Mouse (Mus musculus) kidney, postnatal 36 days (tissue): ENCODE measurements around the gene St7.

Experiments used
- DNase-seq, 2 experiments: peaks; one replicate each; pipeline ENCODE4 v3.0.0; 2021 to 2022; ENCODE audit warnings: mixed read lengths in 2 of 2

The St7 gene

GRCm38 (mm10) chr6:17769972-17770644 is 77.4 kb downstream of the St7 start:
- DNase-seq: no peak

GRCm38 (mm10) chr6:17770645-17771345 is 78.1 kb downstream of the St7 start:
- no peak for DNase-seq

DNA sequence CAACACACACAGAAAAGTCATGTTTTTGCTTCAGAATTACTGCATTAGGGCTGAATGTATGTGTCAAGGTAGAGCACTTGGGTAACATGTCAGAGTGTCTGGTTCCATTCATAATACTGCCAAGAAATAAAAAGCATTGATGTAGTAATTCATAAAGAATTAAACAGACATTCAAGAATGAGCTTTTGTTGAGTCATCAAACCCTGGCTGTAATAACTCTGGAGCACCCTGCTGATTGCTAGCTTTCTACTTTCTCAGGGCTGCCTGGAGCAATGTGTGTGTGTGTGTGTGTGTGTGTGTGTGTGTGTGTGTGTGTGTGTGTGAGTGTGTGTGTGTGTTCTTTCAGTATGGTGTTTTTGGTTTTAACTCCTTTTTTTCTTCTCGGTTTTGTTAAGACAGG is 78.7 kb downstream of the St7 start:
- no peak for DNase-seq

- peak; percentile 40 to 58 for DNase-seq
Measured at GRCm38 (mm10) chr6:17772514-17772913, 79.8 kb downstream of the St7 start.

- DNase-seq: no peak
Measured at GRCm38 (mm10) chr6:17776041-17776440, 83.3 kb downstream of the St7 start.

GRCm38 (mm10) chr6:17777018-17777799 is 84.5 kb downstream of the St7 start:
- no peak for DNase-seq

DNA sequence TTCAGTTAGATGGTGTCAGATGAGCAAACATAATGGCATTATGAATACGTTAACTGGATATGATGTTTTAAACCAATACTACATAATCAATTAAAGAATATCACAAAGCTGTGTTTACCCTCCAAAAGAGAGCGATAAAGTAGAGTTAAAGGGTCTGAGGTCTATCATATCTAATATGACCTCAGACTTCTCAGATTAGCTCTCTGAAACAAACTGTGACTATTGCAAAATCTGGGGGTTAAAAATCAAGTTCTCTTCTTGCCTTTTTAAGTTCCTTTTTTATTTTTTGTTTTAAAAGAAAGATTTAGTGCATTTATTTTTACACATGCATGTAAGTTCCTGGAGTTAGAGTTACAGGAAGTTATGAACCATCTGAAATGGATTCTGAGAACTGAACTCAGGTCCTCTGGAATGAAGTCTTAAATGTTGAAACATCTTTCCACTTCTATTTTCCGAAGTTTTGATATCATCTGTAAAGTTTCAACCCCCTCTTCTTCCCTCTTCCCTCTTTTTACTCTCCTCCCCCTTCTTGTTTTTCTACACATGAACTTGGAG is 86.0 kb downstream of the St7 start:
- no peak for DNase-seq

- DNase-seq: no peak
Measured at GRCm38 (mm10) chr6:17783511-17783910, 90.8 kb downstream of the St7 start.

DNA sequence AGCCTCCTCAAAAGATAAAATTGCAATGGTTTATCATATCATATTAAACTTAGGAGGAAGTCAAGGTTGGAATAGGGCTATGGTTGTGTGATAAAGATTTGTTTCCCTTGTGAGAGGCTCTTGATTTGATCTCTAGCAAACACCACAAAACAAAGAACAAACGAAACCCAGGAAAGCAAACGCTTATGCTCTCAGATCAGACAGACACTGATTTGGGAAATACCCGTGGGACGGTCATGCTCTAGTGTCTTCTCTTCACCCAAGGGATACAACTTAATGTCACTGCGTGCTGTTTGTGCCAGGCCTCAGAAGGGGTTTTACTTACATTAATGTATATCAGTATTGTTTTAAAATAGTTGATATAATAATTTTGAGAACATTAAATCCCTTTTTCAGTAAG is 91.8 kb downstream of the St7 start:
- DNase-seq: no peak

DNA sequence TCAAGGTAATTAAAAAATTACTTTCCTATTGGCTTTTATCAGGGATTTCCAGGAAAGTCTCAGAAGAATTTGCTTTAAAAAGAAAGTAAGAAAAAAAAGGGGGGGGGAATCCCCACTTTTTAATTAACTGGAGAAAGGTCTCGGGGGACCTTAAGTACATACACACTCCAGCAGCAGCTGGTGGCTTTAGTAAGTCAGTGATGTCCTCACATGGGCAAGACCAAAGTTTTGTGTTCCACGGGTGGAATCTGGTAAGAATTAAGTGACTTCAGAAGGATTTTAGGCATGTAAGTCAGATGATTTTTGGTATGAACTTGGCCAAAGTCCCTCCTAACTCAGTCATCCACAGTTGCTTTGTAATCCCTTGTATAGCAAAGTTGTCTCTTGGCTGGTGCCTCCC is 92.5 kb downstream of the St7 start:
- DNase-seq: no peak

GRCm38 (mm10) chr6:17787810-17788209 is 95.1 kb downstream of the St7 start:
- DNase-seq: no peak

DNA sequence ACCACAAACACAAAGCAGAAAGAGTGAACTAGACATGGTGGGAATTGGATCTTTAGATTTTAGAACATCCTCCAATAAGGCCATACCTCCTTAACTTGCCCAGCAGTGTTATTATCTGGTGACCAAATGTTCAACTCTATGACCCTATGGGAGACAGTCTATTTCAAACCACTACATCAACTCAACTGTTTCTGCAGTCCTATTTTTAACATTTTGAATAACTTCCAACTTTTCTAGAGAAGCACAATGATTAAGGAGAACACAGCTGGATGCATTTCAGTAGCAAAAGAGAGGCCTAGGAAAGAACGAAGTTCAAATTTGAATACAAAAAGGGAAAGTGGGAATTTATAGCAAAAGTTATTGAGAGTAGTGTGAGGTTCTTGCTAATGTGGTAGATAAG is 97.5 kb downstream of the St7 start:
- DNase-seq: no peak

GRCm38 (mm10) chr6:17793471-17793870 is 100.7 kb downstream of the St7 start:
- DNase-seq: peak; percentile 11 to 44

DNA sequence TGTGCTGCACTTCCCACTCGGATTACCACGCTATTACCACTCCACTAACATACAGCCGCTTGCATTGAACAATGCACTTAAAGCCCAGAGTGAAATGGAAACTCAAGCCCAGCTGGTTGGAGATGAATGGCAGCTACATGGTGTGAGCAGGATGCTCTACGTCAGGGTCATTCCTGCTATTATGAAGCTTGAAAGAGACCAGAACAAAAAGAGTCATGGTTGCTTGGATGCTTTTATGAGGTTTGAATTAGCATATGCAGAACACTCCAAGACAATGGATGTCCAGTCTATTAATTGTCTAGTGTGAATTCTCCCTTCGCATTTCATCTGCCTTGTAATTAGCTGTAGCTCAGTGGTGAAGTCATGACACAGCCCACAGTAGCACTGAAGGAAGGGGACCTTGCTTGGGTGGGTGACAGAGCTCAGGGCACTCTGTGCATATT is 104.6 kb downstream of the St7 start:
- DNase-seq: no peak

GRCm38 (mm10) chr6:17800694-17801093 is 108.0 kb downstream of the St7 start:
- no peak for DNase-seq

GRCm38 (mm10) chr6:17804468-17804867 is 111.7 kb downstream of the St7 start:
- DNase-seq: no peak

- DNase-seq: no peak
Measured at GRCm38 (mm10) chr6:17806569-17806968, 113.8 kb downstream of the St7 start.

DNA sequence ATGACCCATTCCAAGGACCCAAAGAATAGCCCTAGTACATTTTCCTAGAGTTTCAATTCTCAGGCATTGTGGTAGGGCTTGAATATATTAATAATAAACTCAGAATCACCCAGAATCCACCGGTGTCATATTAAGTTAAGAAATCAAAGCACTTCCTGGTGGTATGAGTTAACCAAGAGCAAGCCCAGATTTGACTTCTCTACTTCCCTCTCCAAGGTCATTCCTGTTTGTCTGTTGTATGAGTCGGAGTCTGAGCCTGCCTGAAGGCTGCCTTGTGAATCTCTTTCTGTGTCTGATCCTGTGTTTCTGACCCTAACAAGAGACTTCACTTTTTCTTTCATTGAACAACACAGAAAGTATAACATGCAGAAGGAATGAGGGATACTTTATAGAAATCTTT is 118.3 kb downstream of the St7 start:
- DNase-seq: no peak

DNA sequence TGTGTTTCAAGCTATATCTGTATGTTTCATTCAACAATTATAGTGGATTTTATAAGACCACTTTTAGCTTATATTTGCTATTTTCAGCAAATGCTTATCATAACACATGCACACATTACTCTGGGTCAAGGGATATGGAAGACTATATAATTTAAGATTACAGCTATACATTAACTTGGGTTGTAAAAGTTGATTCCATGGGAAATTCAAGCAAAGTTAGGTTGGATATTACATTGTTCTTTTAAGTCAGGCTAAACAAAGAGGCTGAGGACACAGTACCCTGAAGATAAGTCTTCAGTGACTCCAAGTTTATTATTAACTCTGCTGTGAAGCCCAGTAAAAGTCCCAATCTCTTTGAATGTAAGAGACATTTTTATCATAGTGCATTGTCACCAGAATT is 118.8 kb downstream of the St7 start:
- DNase-seq: no peak

DNA sequence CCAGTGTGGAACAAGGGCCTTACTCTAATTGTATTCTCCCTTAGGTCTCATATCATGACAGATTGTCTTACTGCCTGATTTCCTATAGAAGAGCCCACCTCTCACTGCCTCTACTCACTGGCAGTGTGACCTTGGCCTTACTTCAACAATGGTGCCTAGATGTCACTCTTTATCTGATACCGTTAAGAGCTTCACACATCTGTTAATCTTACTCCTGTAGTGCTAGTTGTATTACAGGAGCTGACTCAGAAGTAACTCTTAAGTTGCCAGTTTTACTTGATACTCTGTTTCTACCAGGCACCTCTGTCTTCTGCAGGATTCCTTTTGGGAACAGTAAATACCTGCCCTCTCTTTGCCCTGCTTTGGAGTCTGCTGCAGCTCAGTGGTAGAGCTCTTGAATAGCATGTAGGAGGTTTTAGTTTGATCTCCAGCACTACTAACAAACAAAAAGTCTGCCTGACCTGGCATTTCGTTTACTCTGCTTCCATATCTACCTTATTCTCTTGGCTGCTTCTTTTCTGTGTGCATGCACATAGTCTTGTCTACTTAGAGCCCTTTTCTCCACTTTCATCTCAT is 121.4 kb downstream of the St7 start:
- DNase-seq: no peak

- peak in 1 of 2 experiments; percentile 10 for DNase-seq
Measured at GRCm38 (mm10) chr6:17816865-17817435, 124.2 kb downstream of the St7 start.

GRCm38 (mm10) chr6:17823614-17824013 is 130.9 kb downstream of the St7 start:
- DNase-seq: no peak

GRCm38 (mm10) chr6:17824735-17825134 is 132.0 kb downstream of the St7 start:
- DNase-seq: no peak
